Mouse (Mus musculus) olfactory bulb, adult 2 months (tissue): ENCODE measurements around the gene Cpeb1.

ENCODE experiments used
- CTCF ChIP-seq: fragments of 200-500 bp; IDR thresholded peaks from 2 replicates; pipeline ENCODE4 v1.5.1; 2012; ENCODE audit warnings: low read depth, mild to moderate bottlenecking, low read length, moderate library complexity; ENCODE audit not compliant: insufficient read depth
- POLR2A ChIP-seq: fragments of 200-500 bp; IDR thresholded peaks from 2 replicates; pipeline ENCODE4 v1.6.1; 2012; ENCODE audit warnings: mild to moderate bottlenecking, low read depth, low read length, moderate library complexity; ENCODE audit not compliant: insufficient read depth

DNA sequence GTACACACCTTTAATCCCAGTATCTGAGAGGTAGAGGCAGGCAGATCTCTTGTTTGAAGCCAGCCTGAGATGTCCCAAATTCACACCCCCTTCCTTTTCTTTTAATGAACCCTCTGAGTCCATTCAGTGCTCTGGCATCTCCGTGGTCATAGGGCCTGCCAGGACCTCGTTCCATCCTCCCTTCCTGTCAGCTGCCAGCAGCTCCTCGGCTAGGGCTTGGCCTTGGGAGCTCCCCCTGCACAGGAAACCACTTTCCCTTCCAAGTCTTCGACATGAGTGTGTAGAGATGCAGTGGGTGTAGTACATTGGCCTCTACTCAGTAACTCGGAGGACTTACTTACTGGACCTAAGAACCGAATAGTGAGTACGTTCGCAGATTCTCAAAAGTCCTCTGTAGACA, 139.7 kb downstream of the Cpeb1 start:
- TF ChIP-seq CTCF: no peak
- no peak for TF ChIP-seq POLR2A
